Mouse (Mus musculus) embryo, embryonic 10.5 days (tissue): ENCODE measurements around the gene Acap1.
"Not testable (repeated sequence)": the region's sequence is repeated elsewhere in the genome, so short reads cannot be mapped to it uniquely, and the experiment has no call there.

Experiments
- DNase-seq: peaks from one replicate; pipeline ENCODE4 v3.0.0-alpha.2; 2015; ENCODE audit warnings: low spot score

Gene Acap1

DNA sequence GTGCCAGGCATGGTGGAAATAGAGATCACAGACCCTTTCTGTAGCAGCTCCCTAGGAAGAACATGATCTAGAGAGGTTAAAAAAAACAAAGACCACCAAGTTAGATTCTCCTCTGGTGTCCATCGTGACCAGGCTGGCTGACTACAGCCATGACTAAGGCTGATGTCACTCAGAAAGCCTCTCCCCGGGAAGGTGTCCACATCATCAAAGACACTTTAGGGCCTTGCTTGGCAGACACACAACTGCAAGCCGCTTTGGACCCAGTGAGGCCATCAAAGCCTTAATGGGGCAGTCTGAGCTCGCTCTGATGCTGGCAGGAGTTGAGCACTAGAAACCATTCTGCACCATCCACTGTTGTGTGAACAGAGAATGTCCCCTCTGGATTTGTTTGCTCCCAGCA is 22.9 kb downstream of the Acap1 start:
- no peak for DNase-seq

DNA sequence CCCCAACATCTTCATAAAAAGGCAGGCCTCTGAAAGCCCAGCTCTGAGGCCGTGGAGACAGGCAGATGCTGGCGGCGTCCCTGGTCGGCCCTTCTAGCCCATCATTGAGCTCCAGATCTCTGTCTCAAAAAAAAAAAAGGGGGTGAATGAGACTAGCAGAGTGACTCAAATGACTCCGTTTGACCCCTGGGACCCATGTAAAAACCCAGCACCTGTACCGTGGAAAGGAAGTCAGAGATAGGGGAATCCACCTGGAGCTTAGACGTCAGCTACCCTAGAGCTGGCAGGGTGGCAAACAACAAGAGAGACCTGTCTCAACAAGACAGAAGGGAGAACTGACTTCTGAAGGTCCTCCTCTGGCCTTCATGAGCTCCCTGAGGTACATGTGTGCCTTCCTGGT is 23.5 kb downstream of the Acap1 start:
- DNase-seq = no peak

DNA sequence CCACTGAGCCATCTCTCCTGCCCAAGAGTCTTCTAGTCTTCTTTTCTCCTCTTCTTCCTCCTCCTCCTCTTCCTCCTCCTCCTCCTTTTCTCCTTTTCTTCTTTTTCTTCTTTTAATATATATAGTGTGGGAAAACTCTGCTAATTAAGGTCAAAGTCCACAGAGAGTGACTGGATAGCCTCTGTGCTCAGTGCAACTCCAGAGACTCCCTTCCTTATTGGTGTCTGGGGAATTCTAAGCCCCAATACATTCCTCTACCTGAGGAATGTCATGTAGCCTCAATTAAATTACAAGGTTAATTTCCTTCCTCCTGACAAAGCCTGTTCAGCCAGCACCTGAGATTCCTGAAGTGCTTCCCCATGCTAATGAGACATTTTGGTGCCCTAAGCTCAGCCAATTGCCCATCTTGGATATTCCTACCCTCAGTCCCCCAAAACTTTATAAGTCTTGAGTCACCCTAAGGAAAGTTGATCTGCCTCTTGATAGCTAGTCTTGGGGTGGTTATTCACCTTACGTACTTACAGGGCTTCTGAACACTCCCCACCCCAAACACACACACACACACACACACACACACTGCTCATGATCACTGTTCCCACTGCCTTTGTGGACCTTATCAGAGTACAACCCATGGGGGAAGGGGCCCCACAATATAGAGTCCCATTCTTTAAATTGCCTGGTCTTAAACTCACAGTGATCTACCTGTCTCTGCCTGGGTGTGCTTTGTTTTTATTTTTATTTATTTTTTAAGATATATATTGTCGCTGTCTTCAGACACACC is 24.9 kb downstream of the Acap1 start:
- no peak for DNase-seq

DNA sequence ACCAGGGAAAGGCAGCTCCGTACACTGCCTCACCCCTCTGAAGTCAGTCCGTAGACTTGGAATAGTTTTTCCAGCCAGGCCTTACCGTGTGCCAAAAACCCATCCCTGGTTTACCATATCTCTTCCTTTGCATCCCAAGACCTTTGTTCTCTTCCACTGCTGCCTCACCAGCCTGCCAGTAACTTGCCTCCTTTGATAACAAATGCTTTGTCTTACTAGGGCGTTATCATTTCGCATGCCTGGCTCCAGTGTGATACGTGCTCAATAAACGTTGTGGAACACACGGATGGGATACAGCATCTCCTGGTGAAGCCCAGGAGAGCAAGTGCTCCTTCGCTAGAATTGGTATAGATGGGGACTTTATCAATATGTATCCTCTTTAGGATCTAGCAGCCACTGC is 28.0 kb downstream of the Acap1 start:
- DNase-seq = no peak

DNA sequence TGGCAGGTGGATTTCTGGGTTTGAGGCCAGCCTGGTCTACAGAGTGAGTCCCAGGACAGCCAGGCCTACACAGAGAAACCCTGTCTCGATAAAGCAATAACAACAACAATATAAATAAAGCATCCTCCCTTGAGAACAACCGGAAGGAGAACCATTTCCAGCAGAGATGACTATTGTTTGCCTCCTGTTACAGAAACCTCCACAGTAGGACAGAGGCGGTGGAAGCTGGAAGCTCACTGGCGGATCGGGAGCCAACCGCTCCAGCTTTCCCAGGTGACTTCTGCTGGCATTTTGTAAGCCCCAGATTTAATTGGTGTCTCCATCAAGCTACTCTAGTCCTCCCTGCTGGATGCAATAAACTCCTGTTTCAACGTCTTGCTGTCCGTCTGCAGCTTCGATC is 29.8 kb downstream of the Acap1 start:
- DNase-seq = no peak

DNA sequence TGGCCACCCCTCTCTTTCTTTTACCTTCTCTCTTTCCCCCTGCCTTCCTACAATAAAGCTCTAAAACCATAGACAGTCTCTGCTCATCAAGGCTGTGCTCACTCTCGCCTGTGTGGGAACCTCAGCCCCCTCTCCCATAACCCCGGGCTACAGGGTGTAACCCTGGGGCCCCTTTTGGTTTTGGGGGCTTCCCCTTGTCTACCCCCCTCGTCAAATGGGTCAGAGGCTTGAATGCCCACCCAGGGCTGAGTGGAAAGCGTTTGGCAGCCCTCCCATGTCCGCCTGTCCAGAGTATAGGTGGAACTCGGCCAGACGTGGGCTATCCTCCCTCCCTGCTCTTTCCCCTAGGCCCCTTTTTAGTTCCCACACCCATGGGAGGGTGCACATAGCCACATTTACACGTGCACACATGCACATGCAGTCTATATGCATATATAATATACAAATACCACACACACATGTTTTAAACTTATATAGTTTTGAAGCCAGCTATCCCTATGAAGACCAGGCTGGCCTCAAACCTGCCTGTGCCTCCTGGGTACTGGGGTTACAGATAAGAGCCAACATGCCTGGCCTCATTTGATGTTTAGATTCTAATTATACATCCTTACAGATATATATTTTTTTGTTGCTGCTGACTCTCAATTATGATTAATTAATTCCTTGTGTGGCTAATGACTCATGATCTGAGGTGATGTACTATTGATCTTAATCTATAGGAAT is 31.0 kb downstream of the Acap1 start:
- DNase-seq = no peak

DNA sequence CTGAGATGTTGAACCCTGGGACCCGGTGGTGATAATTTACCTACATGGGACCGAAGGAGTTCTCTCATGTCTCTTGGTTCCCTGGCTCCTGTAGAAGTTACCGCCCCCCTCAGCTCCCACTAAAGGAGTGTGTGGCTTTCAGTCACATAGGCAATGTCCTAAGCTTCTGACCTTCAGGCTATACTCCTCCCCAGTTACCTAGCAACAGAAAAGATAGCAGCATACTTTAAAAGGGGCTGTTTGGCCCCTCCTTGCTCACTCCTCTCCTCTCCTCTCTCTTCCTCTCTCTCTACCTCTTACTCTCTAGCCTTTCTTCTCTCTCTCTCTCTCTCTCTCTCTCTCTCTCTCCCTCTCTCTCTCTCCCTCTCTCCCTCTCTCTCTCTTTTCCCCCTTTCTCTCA is 31.6 kb downstream of the Acap1 start:
- DNase-seq = not testable (repeated sequence)

DNA sequence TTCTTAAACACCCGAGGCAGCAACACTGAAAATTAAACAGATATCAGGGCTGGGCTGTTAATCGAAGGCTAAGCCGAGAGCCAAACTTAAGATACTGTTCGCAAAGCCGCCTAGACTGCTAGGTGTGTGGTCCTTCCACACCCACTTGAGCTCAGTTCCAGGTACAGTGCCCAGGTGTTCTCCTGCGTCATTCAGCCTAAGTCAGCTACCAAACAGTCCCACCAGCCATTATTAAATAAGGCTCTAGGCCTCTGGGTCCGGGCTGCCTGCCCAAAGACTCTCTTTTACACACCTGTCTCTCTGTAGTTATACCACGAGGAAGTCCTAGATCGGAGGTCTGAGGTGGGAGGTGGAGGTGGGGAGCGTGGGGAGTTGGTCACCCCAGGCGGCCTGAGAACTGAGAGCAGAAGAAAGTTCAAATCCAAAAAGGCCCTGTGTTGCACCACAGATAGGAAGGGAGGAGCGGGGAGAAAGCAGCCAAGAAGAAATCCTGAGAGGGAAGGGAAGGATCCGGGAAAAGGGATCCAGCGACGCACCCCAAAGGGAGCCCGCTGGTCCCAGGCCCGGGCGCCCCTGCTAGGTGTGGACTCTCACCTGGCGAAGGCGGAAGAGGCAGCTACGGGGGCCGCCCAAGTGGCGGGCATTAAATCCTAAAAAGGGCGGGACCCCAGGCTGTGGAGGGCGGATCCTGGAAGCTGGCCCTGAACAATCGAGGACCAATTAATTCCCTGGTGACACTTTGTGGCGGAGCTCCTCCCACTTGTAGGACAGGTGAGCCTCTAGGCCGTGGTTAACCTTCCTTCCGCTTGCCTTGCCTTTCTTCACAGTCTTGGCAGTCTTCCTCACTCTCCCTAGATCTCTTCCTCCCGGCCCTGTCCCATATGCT is 37.0 kb downstream of the Acap1 start, which contains the start of gene Tnk1:
Gene Tnk1 (minus strand): TSS at position 618 of the 886 bp plus-strand sequence.
- DNase-seq = no peak

DNA sequence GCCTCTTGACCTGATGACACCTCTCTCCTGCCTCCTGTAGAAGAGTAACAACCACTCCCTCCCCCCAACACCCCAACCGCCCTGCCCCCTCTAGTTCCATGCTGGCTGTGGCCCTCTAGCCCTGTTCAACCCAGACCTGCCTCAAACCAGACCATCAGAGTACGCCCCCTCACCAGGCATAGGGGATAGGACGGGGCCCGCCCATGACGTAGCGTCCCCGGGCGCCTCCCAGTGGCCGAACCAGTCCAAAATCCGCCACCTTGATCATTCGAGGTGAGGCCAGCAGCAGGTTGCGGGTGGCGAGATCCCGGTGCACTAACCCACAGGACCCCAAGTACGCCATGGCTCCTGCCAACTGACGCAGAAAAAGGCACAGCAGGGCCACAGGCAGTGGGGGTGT is 40.0 kb downstream of the Acap1 start:
- peak; percentile 72 for DNase-seq

DNA sequence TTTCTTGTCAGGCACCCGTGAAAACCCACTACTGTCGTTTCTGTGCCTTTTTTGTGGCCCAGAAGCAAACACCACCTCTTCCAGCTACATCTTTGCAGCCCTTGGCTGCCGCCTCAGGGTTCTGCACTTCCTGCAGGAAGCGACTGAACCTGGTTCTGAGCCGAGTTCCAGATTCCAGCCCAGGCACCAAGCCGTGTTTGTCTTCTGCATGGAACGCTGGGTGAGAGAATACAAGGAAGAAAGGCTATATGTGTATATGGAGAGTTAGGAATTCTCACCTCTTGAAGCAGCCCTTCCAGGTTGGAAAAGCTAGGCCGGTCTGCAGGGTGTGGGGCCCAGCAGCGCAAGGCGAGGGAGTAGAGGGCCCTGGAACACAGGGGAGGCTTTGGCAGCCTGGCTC is 40.7 kb downstream of the Acap1 start:
- DNase-seq = no peak

DNA sequence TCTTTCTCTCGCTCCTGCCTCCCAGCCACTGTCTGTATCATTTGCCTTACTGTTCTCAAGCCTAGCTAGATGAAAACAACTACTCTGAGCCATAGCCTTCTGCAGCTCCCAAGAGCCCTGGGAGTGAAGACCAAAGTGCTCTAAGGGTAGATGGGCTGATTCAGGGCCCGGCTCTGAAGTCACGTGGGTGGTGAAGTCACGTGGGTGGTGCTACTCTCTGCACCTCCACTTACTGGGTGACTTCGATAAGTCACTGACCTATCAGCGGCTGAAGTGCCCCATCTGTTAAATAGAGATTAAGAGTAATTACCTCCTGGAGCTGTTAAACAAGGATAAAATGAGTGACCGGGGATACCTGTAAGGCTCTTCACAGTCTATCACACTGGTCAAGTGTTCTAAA is 41.3 kb downstream of the Acap1 start:
- peak; percentile 24 for DNase-seq

DNA sequence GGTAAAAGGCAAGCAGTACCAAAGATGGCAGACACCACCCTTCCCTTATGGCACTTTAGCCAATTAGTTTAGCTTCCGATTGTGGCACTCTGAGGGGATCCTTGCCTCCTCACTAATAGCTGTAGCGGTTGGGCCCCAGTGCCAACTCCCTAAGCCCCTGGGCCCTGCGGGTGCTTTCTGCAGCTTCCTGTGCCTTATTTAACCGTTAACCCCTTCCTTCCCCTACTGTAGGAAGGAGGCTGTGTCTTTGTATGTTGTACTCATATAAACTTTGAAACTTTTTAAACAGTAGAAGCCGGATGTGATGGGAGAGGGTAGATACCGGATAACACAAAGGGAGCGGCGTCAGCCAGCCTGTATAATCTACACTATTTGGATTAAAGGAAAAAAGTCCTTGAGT is 44.6 kb downstream of the Acap1 start:
- DNase-seq = no peak

DNA sequence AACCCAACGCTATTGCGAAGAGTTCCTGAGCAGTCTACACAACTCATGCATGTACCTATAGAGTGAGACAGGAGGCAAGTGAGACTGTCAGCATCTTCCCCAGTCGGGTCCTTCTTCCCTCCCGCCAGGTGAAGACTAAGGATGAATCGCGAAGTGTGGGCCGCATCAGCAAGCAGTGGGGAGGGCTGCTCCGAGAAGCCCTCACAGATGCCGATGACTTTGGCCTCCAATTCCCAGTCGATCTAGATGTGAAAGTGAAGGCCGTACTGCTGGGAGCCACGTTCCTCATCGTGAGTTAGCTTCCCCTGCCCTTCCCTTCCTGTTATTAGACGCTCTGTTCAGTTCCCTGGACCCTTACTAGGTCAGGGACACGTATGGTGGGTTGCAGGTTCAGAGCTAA is 45.5 kb downstream of the Acap1 start:
- no peak for DNase-seq

DNA sequence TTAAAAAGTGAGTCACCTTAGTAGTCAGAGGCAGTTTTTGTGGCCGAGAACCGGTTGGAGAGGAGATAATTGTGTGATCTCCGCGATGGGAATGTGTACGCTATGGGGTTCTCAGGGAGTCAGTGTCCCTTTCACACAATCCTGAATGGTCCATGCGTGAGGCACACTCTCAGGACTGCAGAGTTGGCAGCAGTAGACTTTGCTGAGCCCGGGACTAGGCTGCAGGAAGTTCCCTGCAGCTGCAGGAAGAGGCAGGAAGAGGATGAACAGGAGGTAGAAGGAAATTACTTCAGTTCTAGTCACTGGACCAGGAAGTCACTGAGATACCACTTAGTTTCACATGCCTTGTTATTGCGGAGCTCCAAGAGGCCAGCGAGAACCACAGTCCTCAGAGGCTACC is 46.2 kb downstream of the Acap1 start:
- DNase-seq = no peak

DNA sequence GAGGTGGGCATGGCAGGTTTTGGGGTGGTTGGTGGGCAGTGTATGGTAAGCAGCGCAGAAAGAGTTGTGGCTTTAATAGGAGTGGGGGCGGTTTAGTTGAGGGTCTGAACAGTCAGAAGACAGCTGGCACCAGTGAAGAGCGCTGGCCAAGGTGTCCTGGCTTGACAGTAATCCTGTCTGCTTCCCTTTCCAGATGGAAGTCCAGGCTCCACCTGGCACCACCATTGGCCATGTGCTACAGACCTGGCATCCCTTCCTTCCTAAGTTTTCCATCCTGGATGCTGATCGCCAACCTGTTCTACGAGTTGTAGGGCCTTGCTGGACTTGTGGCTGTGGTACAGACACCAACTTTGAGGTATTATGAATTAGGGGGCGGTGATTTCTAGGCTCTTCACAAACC is 47.3 kb downstream of the Acap1 start:
- DNase-seq = no peak

DNA sequence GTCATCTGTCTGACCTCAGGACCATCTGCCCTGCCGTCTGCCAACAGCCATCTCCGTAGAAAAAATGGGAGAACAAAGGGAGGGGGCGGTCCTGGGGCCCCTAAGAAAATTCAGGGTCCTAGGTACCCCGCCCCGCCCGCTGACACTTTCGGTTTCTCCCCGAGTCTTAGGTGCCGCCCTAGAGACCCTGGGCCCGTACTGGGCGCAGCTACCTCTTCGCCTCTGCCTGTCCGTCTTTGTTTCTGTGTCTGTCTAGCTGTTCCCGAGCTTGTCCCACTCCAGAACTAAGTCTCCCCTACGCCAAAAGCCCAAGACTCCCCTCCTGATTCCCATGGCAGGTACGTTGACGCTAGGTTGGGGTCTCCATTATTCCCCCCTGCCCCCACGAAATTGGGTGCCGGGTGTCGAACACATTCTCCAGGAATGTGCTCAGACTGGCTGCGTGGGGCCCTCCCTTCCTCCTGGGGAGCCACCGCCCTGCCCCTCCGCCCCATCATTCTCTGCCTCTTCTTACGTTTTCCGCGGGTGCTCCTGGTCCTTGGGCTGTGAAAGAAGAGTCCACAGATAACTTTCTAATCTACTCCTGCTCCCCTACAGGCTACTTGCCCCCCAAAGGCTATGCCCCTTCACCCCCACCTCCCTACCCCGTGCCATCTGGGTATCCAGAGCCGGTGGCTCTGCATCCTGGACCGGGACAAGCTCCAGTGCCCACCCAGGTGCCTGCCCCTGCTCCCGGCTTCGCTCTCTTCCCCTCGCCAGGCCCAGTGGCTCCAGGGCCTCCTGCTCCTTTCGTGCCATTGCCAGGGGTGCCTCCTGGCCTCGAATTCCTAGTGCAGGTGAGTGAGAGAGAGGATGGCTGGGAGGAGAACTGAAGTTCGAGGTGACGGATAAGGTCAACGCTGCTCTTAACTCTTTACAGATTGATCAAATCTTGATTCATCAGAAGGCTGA is 48.3 kb downstream of the Acap1 start:
- DNase-seq = peak; percentile 39

DNA sequence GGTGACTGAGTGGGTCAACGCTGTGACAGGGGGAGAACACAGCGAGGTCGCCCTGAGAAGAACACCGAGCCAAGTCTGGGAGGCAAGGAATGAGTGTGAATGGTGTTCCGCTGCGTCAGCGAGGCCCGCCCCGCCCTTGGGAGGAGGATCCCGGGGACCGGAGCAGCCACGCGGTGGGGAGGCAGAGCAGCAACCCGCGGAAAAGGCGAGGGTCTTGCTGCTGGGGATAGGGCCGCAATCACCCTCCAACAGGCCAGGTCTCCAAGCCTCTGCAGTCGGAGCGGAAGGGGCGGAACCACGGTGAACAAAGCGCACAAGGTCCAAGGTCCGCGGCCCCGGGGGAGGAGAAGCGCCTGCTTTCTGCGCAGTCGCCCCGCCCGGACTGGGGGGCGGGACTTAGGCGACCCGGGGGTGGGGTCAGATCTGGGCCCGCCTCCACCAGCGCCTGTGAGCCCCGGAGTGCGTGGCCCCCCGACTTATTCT is 49.1 kb downstream of the Acap1 start, which contains the start of gene Plscr3:
Gene Plscr3 (plus strand): TSS at position 179 of the 483 bp plus-strand sequence.
- peak; percentile 97 for DNase-seq

DNA sequence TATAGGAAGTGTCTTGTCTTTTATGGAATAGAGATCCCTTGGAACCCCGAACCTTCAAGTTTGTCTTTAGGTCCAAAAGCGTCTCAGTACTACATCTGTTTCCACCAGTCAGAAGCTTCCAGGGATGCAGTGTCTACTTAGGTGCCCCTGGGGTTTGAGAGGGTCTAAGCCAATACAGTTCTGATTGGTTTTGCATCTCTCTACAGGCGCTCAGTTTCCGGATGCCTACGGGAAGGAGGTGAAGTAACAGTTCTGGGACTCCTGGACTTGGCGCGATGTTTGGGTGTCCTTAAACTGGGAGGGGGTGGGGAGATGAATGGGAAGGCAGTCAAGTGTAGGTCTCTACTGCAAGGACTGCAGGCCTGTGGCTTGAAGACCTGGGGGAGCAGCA is 56.6 kb downstream of the Acap1 start:
- no peak for DNase-seq

DNA sequence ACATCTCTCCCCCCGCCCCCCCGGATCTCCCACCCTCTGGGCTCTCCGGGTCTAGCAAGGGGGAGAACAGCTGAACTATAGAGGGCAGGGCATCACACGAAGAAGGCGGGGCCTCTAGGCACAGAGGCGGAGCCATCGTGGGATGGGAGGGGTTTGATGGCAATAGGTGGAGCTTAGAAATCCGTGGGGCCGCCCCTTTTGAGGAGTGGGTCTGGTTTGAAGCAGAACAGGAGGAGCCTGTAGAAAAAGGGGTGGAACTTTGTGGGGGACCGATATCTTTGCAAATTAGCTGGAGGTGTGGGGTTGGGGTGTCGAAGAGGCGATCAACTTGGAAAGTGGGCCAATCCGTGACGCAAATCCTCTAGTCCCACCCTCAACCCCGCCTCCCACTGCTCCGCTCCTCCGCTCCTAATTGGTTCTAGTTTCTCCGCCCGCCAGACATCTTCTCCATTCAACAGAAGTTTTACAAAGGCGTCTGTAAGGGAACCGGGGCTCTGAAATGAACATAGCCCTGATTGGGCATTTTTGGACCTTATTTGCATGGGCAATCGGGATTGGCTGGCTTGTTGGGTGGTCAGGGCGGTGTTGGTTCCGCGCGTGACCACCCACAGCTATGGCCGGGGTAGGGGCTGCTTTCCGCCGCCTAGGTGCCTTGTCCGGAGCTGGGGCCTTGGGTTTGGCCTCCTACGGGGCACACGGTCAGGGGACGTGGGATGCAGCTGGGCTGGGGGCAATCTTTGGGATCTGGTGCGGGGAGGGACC is 57.2 kb downstream of the Acap1 start, which contains the start of gene Tmem256:
Gene Tmem256 (plus strand): TSS at position 563 of the 762 bp plus-strand sequence.
- DNase-seq = peak; percentile 99

DNA sequence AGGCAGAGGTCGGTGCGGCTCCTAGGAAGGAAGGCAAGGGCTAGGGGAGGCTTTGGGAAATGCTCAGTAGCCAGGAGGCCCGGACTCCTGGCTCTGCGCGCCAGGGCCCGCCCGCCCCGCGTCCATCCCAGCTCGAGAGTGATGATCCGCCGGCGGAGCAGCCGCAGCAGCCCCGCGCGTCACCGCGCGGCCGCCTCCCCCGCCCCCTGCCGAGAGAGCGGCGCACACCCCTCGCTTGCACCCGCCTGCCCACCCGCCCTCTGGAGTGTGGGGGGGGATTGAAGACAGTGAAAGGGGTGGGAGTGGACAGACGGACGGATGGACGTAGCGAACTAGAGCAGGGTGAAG is 57.8 kb downstream of the Acap1 start, which contains the start of gene Nlgn2:
Gene Nlgn2 (minus strand): TSS at position 181 of the 348 bp plus-strand sequence.
- DNase-seq = no peak
